Comparison of ENCODE assay signal across 17 mouse cellular contexts in genomic region chr17:50409271-50409670, GRCm38 (mm10).
"Had no signal": no experiment of that assay in that cellular context is flagged by ENCODE, and none has a peak within 500 bp of the region (broad histone marks: within the 10 kb centered on the region; RNA-seq: fewer than 3 reads in every experiment).

No protein-coding gene starts in this region.

- H3K4me1 ChIP-seq: liver, embryonic 13.5 days; midbrain, embryonic 13.5 days; neural tube, embryonic 13.5 days had no signal

- H3K36me3 ChIP-seq: kidney, embryonic 15.5 days; liver, embryonic 13.5 days; midbrain, embryonic 10.5 days; midbrain, embryonic 13.5 days; neural tube, embryonic 13.5 days had no signal

- H3K4me3 ChIP-seq: kidney, embryonic 15.5 days; liver, embryonic 13.5 days; midbrain, embryonic 10.5 days; midbrain, embryonic 13.5 days; myocyte; neural tube, embryonic 13.5 days had no signal

- H3K27ac ChIP-seq: kidney, embryonic 15.5 days; liver, embryonic 13.5 days; midbrain, embryonic 10.5 days; midbrain, embryonic 13.5 days; neural tube, embryonic 13.5 days; stomach, postnatal 0 days had no signal

- H3K9me3 ChIP-seq: kidney, embryonic 15.5 days; liver, embryonic 13.5 days; midbrain, embryonic 10.5 days; midbrain, embryonic 13.5 days; neural tube, embryonic 13.5 days had no signal

- DNase-seq: kidney, adult 8-10 months; kidney, postnatal 10 days; kidney, postnatal 36 days; layer of hippocampus, postnatal 36 days; liver, embryonic 13.5 days; lung, embryonic 14.5 days; thymus, adult 2 months; thymus, postnatal 14 days; thymus, postnatal 4 days had no signal

- ATAC-seq: lung, postnatal 0 days; midbrain, embryonic 13.5 days; midbrain, embryonic 16.5 days had no signal

- H3K27me3 ChIP-seq: kidney, embryonic 15.5 days; liver, embryonic 13.5 days; midbrain, embryonic 13.5 days; neural tube, embryonic 13.5 days had no signal
